Mouse (Mus musculus) CH12F3 (cell line): Measurements from ENCODE around the gene 2010111I01Rik.
"Not testable (repeated sequence)": the region's sequence is repeated elsewhere in the genome, so short reads cannot be mapped to it uniquely, and the experiment has no call there.

ENCODE experiments used
- in situ Hi-C: fragments of 300-500 bp; cut with MboI; formaldehyde crosslinking; loops from 2 replicates; pipeline ENCODE4 v1.14.3; 2020; ENCODE audit warnings: low sequenced_read_pairs

Gene 2010111I01Rik

DNA sequence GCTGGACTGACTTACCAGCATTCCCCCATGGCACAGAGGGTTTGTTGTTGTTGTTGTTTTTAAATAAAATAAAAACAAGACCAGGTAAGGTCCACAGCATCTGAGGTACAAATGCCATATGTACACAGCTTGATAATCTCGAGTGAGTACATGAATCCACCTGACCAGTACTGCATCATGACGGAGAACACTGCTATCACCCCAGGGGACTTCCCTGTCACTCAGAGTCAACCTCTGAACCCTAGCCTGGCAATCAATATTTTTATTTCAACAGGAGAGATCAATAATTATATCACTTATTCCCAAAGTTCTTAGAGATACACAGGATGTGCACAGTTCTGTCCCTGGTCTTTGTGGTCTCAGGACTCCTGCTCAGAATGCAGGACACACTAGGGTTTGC lies 361.3 kb downstream of the 2010111I01Rik start:
- in situ Hi-C loops, result loop anchor here (10.0 kb wide), 2 partner anchors 281 to 401 kb away; no protein-coding TSS in a partner anchor

DNA sequence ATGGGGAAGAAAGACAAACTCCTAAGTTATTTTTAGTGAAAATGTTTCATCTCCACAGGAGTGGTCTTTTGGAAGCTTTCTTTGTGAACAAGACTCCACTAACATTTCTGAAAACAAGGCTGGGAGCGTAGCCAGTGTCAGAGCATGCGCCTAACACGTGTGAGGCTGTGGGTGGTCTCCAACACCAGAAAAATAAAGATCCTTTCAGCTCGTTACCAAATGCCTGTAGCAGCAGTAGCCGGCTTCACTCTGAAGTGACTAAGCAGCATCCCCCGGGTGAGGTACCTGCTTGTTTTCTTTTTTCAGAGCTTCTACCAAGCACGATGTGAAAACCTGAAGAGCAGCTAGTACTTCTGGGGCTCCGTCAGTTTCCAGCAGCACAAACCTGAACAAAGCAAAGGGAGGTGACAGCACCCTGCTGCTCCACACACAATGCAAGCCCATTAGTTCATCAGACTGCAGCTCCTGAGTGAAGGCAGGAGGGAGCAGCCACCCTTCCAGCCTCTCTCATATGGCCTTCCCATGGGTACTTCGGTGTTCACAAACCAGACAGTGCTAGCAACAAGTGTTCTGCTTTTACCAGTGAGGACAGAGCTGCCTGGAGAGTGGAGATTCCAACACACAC lies 365.7 kb downstream of the 2010111I01Rik start:
- in situ Hi-C loops, result no loop called here

DNA sequence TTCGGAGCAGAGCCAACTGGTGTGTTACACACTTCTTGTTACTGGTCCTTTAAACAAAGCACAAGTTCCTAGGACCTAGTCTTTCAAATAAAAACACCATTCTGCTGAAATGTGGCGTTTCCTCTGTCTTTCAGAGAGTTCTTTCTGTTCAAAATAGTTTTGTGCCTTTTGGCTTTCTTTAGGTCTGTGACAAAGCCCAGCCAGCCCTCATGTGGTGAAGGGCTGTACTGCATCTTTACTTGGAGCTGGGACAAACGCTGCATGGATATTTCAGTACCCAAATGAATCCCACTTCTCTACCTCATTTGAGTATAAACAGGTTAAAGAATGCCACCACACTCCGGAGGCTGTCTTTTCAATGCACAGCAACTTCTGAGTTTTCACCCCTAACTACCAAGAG lies 366.7 kb downstream of the 2010111I01Rik start:
- in situ Hi-C loops, result no loop called here

GRCm38 (mm10) chr13:63332576-63333300 lies 368.0 kb downstream of the 2010111I01Rik start:
- in situ Hi-C loops, result no loop called here

DNA sequence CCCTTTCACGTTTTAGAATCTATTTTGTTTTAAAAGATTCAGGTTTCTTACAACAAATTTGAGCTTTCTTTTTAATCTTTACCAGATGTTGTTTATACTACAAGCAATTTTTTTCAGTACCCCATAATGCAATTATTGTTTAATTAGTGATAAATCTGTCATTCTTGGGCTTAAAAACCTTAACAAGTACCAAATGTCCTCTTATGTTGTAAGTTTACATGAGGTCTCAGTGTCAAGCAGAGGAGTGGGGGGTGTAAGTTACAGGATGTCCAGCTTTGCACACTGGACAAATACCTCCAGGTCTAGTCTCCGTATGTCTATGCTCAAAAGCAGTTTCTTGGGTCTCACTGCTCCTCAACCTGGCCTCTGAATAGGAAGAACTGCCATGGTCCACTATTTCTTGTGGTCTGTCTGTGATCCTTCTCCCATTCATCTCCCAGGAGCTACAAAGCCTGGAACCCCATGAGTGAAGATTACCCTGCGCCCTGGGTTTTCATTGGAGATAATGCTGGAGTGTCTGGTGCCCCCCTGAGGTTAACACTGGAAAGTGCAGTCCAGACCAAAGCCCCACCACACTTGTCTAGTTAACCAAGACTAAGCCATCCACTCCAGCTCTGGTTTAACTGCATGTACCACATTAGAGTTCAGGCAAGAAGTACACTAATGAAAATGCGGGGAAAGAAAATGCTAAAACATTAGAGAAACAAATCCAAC lies 370.9 kb downstream of the 2010111I01Rik start:
- in situ Hi-C loops, result no loop called here

- in situ Hi-C loops, result no loop called here
Observed at GRCm38 (mm10) chr13:63336335-63336734, 371.6 kb downstream of the 2010111I01Rik start.

GRCm38 (mm10) chr13:63337239-63337960 lies 372.7 kb downstream of the 2010111I01Rik start:
- in situ Hi-C loops, result no loop called here

DNA sequence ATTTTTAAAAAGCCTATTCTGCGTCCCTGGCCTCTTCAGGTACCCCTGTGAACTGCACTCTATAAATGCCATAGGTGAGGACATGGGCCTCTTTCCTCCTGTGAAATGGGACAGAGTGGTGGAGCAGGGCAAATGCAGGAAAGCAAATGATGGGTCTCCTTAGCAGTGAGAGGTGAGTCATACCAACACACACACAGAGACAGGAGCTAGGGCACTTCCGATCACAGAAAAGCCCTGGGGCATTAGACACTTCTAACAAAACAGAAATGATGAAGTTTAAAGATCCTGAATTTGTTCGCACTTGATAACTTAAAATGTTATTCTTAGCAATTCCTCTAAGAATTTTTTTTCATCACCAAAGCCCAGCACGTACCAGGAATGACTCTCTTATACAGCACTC lies 375.3 kb downstream of the 2010111I01Rik start:
- in situ Hi-C loops, result no loop called here

DNA sequence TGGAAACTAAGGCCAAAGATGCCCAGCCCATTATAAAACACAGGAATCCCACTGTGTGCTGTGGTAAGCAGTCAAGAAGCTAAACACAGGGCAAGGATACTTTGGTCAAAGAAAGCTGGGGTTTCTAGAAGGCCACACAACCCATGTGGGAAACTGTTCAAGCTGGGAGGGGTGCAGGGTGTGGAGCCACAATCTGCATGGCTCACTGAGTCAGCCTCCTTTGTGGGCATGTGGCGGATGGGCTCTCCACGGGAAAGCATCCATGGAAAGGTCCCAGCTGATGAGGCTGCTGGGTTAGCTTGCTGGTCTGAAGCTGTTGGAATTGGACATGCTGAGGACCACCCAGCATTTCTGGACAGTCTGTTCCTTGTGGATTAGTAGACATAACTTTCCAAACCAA lies 378.1 kb downstream of the 2010111I01Rik start:
- in situ Hi-C loops, result no loop called here

DNA sequence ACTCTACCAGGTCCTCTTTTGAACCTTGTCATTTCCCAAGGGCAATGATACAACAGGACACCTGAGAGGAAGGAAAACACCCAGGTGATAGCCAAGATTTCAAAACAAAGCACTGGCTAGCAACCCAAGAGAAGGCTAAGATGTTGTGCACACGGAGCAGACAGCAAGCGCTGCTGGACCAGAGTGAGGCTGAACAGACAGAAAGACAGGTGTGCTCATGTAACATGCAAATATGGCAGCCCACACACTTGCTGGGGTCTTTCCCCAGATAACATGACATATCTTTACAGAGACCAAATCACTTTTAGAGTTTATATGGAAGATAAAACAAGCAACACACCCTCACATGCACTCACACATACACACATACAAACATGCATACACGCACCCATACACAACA lies 379.8 kb downstream of the 2010111I01Rik start:
- in situ Hi-C loops, result no loop called here

DNA sequence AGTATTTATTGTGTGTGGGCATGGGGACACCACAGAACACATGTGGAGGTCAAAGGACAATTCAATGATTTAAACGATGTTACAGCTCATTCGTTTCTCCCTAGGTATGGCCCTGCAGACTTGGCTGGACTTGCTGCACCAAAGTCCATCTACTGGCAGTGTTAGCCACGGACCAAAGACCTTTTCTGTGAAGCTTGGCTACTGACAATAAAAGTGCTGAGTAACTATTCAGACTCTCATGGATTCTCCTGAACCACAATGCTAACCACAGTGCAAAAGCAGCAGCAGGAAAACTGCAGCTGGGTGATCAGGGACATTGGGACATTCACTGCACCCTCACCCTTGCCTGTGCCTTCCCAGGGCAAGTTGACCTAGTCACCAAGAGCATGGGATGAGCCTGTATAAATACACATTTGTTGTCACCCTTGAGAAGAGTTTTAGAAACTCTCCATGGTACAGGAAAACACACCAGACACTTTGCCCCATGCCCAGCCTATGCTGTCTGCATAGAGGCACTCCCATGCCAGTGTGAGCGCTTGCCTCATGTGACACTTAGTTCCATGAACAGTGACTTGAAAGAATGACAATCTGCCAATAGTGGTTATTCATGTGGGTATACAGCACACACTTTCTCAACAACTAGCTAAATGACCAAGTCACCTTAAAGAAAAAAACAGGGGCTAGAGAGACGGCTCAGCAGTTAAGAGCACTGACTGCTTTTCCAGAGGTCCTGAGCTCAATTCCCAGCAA lies 381.0 kb downstream of the 2010111I01Rik start:
- in situ Hi-C loops, result no loop called here

GRCm38 (mm10) chr13:63347639-63348038 lies 382.9 kb downstream of the 2010111I01Rik start:
- in situ Hi-C loops, result no loop called here

- in situ Hi-C loops, result no loop called here
Observed at GRCm38 (mm10) chr13:63350076-63350475, 385.4 kb downstream of the 2010111I01Rik start.

DNA sequence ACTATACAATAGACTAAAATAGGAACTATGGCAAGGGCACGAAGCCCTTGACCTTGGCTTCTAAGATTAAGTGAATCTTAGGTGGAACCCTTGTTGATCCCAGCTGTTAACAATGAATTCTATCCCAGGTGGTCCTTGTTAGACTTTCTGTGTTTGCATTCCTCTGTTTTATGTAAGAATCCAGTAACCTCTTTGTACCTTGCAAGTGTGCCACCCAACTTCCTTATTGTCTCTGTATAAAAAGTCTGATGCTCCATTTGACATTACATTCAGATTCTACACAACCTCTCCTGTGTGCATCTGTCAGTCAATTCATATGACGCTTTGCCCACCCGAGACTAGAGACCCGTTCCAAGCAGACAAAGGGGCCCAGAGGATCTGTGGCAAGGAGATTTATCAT lies 388.6 kb downstream of the 2010111I01Rik start:
- in situ Hi-C loops, result not testable (repeated sequence)

DNA sequence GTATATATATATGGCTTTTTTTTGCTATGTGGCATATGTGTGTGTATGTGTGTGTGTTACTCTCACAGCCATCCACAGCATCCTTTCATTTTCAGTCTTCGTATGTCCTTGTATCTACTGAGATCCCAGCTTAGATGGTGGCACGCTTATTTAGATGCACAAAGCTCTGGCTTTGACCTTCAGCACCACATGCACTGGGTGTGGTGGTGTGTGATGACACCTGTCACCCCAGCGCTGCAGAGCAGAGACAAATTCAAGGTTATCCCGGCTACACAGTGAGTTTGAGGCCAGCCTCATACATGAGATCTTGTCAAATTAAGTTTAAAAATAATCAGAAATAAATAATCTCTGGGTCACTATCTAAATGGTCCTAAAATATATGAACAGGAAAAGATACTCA lies 391.4 kb downstream of the 2010111I01Rik start:
- in situ Hi-C loops, result no loop called here

GRCm38 (mm10) chr13:63356558-63356957 lies 391.9 kb downstream of the 2010111I01Rik start:
- in situ Hi-C loops, result no loop called here

- in situ Hi-C loops, result no loop called here
Observed at GRCm38 (mm10) chr13:63359393-63359792, 394.7 kb downstream of the 2010111I01Rik start.

DNA sequence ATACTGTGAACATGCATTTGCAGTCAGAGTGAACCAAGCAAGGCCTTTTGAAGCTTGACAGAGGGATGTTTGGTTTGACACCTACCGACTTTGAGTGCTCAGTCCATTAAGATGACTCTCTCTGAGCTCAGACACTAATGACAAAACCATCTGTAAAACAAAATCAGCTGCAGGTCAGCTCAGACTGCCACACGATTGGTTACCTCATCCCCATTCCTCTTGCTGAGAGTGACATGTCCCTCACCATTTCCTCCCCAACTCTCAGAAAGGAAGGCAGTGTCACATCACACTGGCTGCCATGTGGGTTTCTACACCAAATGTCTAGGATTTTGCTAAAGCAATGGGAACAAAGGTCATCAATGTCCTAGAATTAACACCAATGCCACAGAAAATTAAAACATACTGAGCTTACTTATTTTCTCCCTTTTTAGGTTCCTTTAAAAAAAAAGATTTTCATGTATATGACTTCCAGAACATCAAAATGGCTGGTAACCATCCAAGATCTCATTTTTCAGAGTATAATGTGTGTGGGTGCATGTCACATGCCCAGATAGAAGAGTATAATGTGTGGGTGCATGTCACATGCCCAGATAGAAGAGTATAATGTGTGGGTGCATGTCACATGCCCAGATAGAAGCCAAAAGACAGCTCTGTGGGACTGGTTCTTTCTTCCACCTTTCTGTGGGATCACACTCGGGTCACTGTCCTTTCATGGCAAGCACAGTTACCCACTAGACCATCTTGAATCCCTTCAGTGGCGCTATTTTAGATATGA lies 395.6 kb downstream of the 2010111I01Rik start:
- in situ Hi-C loops, result no loop called here

GRCm38 (mm10) chr13:63361755-63362154 lies 397.1 kb downstream of the 2010111I01Rik start:
- in situ Hi-C loops, result no loop called here
